Mouse (Mus musculus) CH12.LX (cell line): ENCODE data around the gene Klrb1f. TPM values are rescaled to one million over a fixed set of nuclear protein-coding genes. Genes with fewer than 3 reads are reported as not detected.

Source experiments
- DNase-seq: peaks from one replicate; pipeline ENCODE4 v3.0.0-alpha.2; 2013; ENCODE audit errors: extremely low read depth
- H3K27ac ChIP-seq: 2 replicates; pipeline ENCODE4 v1.5.1; 2012; ENCODE audit warnings: low read depth, mild to moderate bottlenecking, control low read depth, moderate library complexity; ENCODE audit not compliant: insufficient read depth
- H3K27me3 ChIP-seq: replicated peaks from 2 replicates; pipeline ENCODE3; 2012; ENCODE audit warnings: inconsistent platforms
- H3K36me3 ChIP-seq, 2 experiments: replicated peaks in 1 of 2; 2 replicates each; pipeline versions ENCODE3 to v1.6.1; 2012; ENCODE audit warnings: inconsistent platforms in 1 of 2, low read length in 1 of 2, mild to moderate bottlenecking in 1 of 2, mixed read lengths in 1 of 2, moderate library complexity in 1 of 2; ENCODE audit not compliant: control insufficient read depth in 1 of 2, insufficient read depth in 1 of 2
- H3K4me1 ChIP-seq, 2 experiments: 2 replicates each; pipeline ENCODE4 v1.6.1; 2012; ENCODE audit warnings: inconsistent platforms in 1 of 2, moderate library complexity in 1 of 2; ENCODE audit not compliant: insufficient read depth in 2 of 2, control insufficient read depth in 1 of 2
- H3K4me2 ChIP-seq: 2 replicates; pipeline ENCODE4 v1.6.1; 2012; ENCODE audit warnings: low read depth, mild to moderate bottlenecking, control low read depth; ENCODE audit not compliant: poor library complexity, insufficient read depth, severe bottlenecking
- H3K4me3 ChIP-seq, 3 experiments: fragments of 150-350 bp in 1 of 3; sonication (generic) in 1 of 3; replicated peaks in 1 of 3; 2 replicates each; pipeline versions ENCODE3 to v1.5.1; 2011 to 2012; ENCODE audit warnings: low read depth in 2 of 3, low read length in 2 of 3, mild to moderate bottlenecking in 2 of 3, moderate library complexity in 2 of 3, control low read depth in 1 of 3, improper control_type of control experiment in 1 of 3, inconsistent platforms in 1 of 3, mixed read lengths in 1 of 3; ENCODE audit not compliant: poor library complexity in 1 of 3
- H3K79me2 ChIP-seq: replicated peaks from 2 replicates; pipeline ENCODE4 v1.6.1; 2012; ENCODE audit warnings: mild to moderate bottlenecking, moderate library complexity; ENCODE audit not compliant: control insufficient read depth, poor library complexity, insufficient read depth, severe bottlenecking; ENCODE audit errors: extremely low read depth
- H3K9ac ChIP-seq: 2 replicates; pipeline ENCODE4 v1.6.1; 2012; ENCODE audit warnings: low read depth, mild to moderate bottlenecking, control low read depth, moderate library complexity; ENCODE audit not compliant: insufficient read depth
- H3K9me3 ChIP-seq: replicated peaks from 2 replicates; pipeline ENCODE3; 2012; ENCODE audit warnings: low read length, inconsistent platforms, mixed read lengths
- BHLHE40 ChIP-seq: IDR thresholded peaks from 2 replicates; pipeline ENCODE4 v1.6.1; 2011; ENCODE audit warnings: mild to moderate bottlenecking, low read depth, low read length, improper control_type of control experiment
- E2F4 ChIP-seq: IDR thresholded peaks from 2 replicates; pipeline ENCODE4 v1.6.1; 2011; ENCODE audit warnings: low read depth, low read length, improper control_type of control experiment; ENCODE audit not compliant: insufficient replicate concordance
- ELF1 ChIP-seq: IDR thresholded peaks from 2 replicates; pipeline ENCODE4 v1.6.1; 2014; ENCODE audit warnings: low read depth, mild to moderate bottlenecking, inconsistent platforms, low read length, improper control_type of control experiment
- EP300 ChIP-seq: IDR thresholded peaks from 2 replicates; pipeline ENCODE4 v1.6.1; 2011; ENCODE audit warnings: low read length, improper control_type of control experiment
- ETS1 ChIP-seq: conservative IDR thresholded peaks from 2 replicates; pipeline ENCODE4 v1.6.1; 2012; ENCODE audit warnings: low read depth, mild to moderate bottlenecking, inconsistent platforms, low read length, improper control_type of control experiment, moderate library complexity
- GABPA ChIP-seq: IDR thresholded peaks from 2 replicates; pipeline ENCODE4 v1.6.1; 2012; ENCODE audit warnings: low read depth, low read length, improper control_type of control experiment, inconsistent platforms; ENCODE audit not compliant: insufficient replicate concordance
- HCFC1 ChIP-seq: IDR thresholded peaks from 2 replicates; pipeline ENCODE4 v1.6.1; 2012; ENCODE audit warnings: low read depth, mild to moderate bottlenecking, inconsistent platforms, low read length, improper control_type of control experiment
- IRF4 ChIP-seq: IDR thresholded peaks from 2 replicates; pipeline ENCODE4 v1.6.1; 2014; ENCODE audit warnings: low read depth, mild to moderate bottlenecking, inconsistent platforms, low read length, improper control_type of control experiment
- JUN ChIP-seq: IDR thresholded peaks from 2 replicates; pipeline ENCODE4 v1.6.1; 2011; ENCODE audit warnings: low read depth, mild to moderate bottlenecking, low read length, improper control_type of control experiment, moderate library complexity; ENCODE audit not compliant: insufficient read depth
- JUND ChIP-seq: conservative IDR thresholded peaks from 2 replicates; pipeline ENCODE4 v1.6.1; 2011; ENCODE audit warnings: low read depth, low read length, improper control_type of control experiment
- MAFK ChIP-seq: IDR thresholded peaks from 2 replicates; pipeline ENCODE4 v1.6.1; 2011; ENCODE audit warnings: low read length, improper control_type of control experiment; ENCODE audit not compliant: insufficient replicate concordance
- MAX ChIP-seq: IDR thresholded peaks from 2 replicates; pipeline ENCODE4 v1.6.1; 2011; ENCODE audit warnings: low read length, improper control_type of control experiment
- MAZ ChIP-seq: IDR thresholded peaks from 2 replicates; pipeline ENCODE4 v1.6.1; 2012; ENCODE audit warnings: low read depth, mild to moderate bottlenecking, inconsistent platforms, low read length, improper control_type of control experiment, moderate library complexity
- MEF2A ChIP-seq: IDR thresholded peaks from 2 replicates; pipeline ENCODE4 v1.6.1; 2014; ENCODE audit warnings: low read depth, mild to moderate bottlenecking, inconsistent platforms, low read length, improper control_type of control experiment, borderline replicate concordance
- MXI1 ChIP-seq: IDR thresholded peaks from 2 replicates; pipeline ENCODE4 v1.6.1; 2011; ENCODE audit warnings: mild to moderate bottlenecking, low read depth, low read length, improper control_type of control experiment
- NELFE ChIP-seq: IDR thresholded peaks from 2 replicates; pipeline ENCODE4 v1.6.1; 2011; ENCODE audit warnings: low read depth, low read length, improper control_type of control experiment
- PAX5 ChIP-seq: IDR thresholded peaks from 2 replicates; pipeline ENCODE4 v1.6.1; 2012; ENCODE audit warnings: low read length, inconsistent platforms, mixed read lengths
- RAD21 ChIP-seq: IDR thresholded peaks from 2 replicates; pipeline ENCODE4 v1.6.1; 2011; ENCODE audit warnings: low read depth, mild to moderate bottlenecking, low read length, improper control_type of control experiment, moderate library complexity
- RCOR1 ChIP-seq: conservative IDR thresholded peaks from 2 replicates; pipeline ENCODE4 v1.6.1; 2012; ENCODE audit warnings: low read depth, mild to moderate bottlenecking, inconsistent platforms, low read length, improper control_type of control experiment
- SMC3 ChIP-seq: IDR thresholded peaks from 2 replicates; pipeline ENCODE4 v1.6.1; 2011; ENCODE audit warnings: low read depth, low read length, improper control_type of control experiment
- TCF12 ChIP-seq: IDR thresholded peaks from 2 replicates; pipeline ENCODE4 v1.6.1; 2014; ENCODE audit warnings: low read depth, mild to moderate bottlenecking, inconsistent platforms, low read length, improper control_type of control experiment
- UBTF ChIP-seq: IDR thresholded peaks from 2 replicates; pipeline ENCODE4 v1.6.1; 2012; ENCODE audit warnings: low read depth, mild to moderate bottlenecking, inconsistent platforms, low read length, improper control_type of control experiment, moderate library complexity
- USF1 ChIP-seq: IDR thresholded peaks from 2 replicates; pipeline ENCODE4 v1.6.1; 2014; ENCODE audit warnings: low read depth, mild to moderate bottlenecking, inconsistent platforms, low read length, improper control_type of control experiment
- USF2 ChIP-seq: conservative IDR thresholded peaks from 2 replicates; pipeline ENCODE4 v1.6.1; 2011; ENCODE audit warnings: low read depth, low read length, improper control_type of control experiment
- ZC3H11A ChIP-seq: IDR thresholded peaks from 2 replicates; pipeline ENCODE4 v1.6.1; 2012; ENCODE audit warnings: low read depth, mild to moderate bottlenecking, inconsistent platforms, low read length, improper control_type of control experiment
- ZKSCAN1 ChIP-seq: IDR thresholded peaks from 2 replicates; pipeline ENCODE4 v1.6.1; 2012; ENCODE audit warnings: low read depth, inconsistent platforms, low read length, improper control_type of control experiment, borderline replicate concordance
- ZMIZ1 ChIP-seq: IDR thresholded peaks from 2 replicates; pipeline ENCODE4 v1.6.1; 2012; ENCODE audit warnings: low read depth, mild to moderate bottlenecking, inconsistent platforms, low read length, improper control_type of control experiment
- dilution Hi-C: fragments of 300-500 bp; cut with MboI; formaldehyde crosslinking; loops from 2 replicates; pipeline ENCODE4 v1.14.3; 2020; ENCODE audit warnings: low sequenced_read_pairs; ENCODE audit not compliant: extremely low pct_unique_long_range_greater_than_20kb, extremely low pct_ligation_motif_present
- in situ Hi-C: fragments of 300-500 bp; cut with MboI; formaldehyde crosslinking; loops from 3 replicates; pipeline ENCODE4 v1.14.3; 2019; ENCODE audit warnings: low sequenced_read_pairs, low pct_ligation_motif_present, low pct_unique_long_range_greater_than_20kb, mixed read lengths
- polyA plus RNA-seq: library from polyadenylated mRNA; unstranded; fragments of >175 nt; gene quantifications from 2 replicates; pipeline ENCODE4 v1.2.1, GENCODE M21; 2012; ENCODE audit warnings: low read depth; ENCODE audit not compliant: insufficient read length
- total RNA-seq, 2 experiments: library from RNA; depleted of rRNA; stranded (reverse); fragments of 300-350 nt in 1 of 2; fragments of >200 nt in 1 of 2; gene quantifications; 2 replicates each; pipeline ENCODE4 v1.2.3; 2012 to 2014

Gene Klrb1f
- total and polyA plus RNA-seq, 3 experiments: 0.21 to 0.68 (median 0.23) TPM

GRCm38 (mm10) chr6:129033397-129033796, 12.3 kb upstream of the Klrb1f start (continued):
- TF ChIP-seq RCOR1 (0 out of 2 replicates have a peak, but pooled peaks have one; percentile 23), E2F4 (0 out of 2 replicates have a peak, but pooled peaks have one; percentile 22), ZC3H11A (peak; percentile 79), HCFC1 (no peak), SMC3 (peak; percentile 96), ZMIZ1 (no peak), MAX (no peak), RAD21 (peak; percentile 96)

GRCm38 (mm10) chr6:129035017-129035416, 10.7 kb upstream of the Klrb1f start:
- in situ Hi-C loops: no loop called here

GRCm38 (mm10) chr6:129036326-129036725, 9.4 kb upstream of the Klrb1f start:
- H3K36me3 ChIP-seq: no peaks in the 10 kb centered on the region
- H3K9ac ChIP-seq: no peak overlapping the region
- no peaks in the 10 kb centered on the region for H3K27me3 ChIP-seq
- peaks cover 15 to 43% of the 10 kb centered on the region in 2 experiments for H3K4me1 ChIP-seq
- in situ Hi-C loops (no loop called here), dilution Hi-C loops (no loop called here)
- H3K4me2 ChIP-seq: 0 out of 2 replicates have a peak overlapping the region, but pooled peaks have one; percentile 41
- no peaks in the 10 kb centered on the region for H3K9me3 ChIP-seq
- no peak for TF ChIP-seq ELF1
- no peak for TF ChIP-seq HCFC1
- TF ChIP-seq MEF2A: no peak
- TF ChIP-seq ZMIZ1: no peak
- no peak for TF ChIP-seq GABPA
- TF ChIP-seq JUN: no peak
- no peak for TF ChIP-seq PAX5
- TF ChIP-seq IRF4: no peak
- TF ChIP-seq MAZ: no peak
- TF ChIP-seq UBTF: no peak
- no peak for TF ChIP-seq USF1
- no peak for TF ChIP-seq BHLHE40
- no peak for TF ChIP-seq ETS1
- no peak for TF ChIP-seq JUND
- no peak for TF ChIP-seq NELFE
- no peak for TF ChIP-seq MXI1
- no peak for DNase-seq
- H3K4me3 ChIP-seq: no peak overlapping the region
- H3K79me2 ChIP-seq: no peaks in the 10 kb centered on the region
- peak overlapping the region; percentile 88 for H3K27ac ChIP-seq

More at GRCm38 (mm10) chr6:129035017-129035416, 10.7 kb upstream of the Klrb1f start:
- no peaks in the 10 kb centered on the region for H3K27me3 ChIP-seq
- TF ChIP-seq USF2 (no peak), USF1 (no peak), EP300 (no peak), ZC3H11A (no peak), TCF12 (no peak), SMC3 (no peak), MAFK (no peak), JUND (no peak), HCFC1 (no peak), RCOR1 (no peak), PAX5 (no peak), ZKSCAN1 (no peak), BHLHE40 (no peak), ETS1 (no peak)
- no peak overlapping the region for H3K27ac ChIP-seq
- peaks cover 0 to 6% of the 10 kb centered on the region in 2 experiments for H3K36me3 ChIP-seq
- no peak for DNase-seq
- no peak overlapping the region for H3K4me2 ChIP-seq
- H3K4me1 ChIP-seq: peaks cover 17 to 43% of the 10 kb centered on the region in 2 experiments
- H3K9me3 ChIP-seq: no peaks in the 10 kb centered on the region
- dilution Hi-C loops: no loop called here
- no peaks in the 10 kb centered on the region for H3K79me2 ChIP-seq
- no peak overlapping the region for H3K4me3 ChIP-seq
- H3K9ac ChIP-seq: no peak overlapping the region
